Mouse (Mus musculus) right cerebral cortex, postnatal 4 days (tissue): ENCODE results near the gene Serpinb3c.
"Not testable (repeated sequence)": the region's sequence is repeated elsewhere in the genome, so short reads cannot be mapped to it uniquely, and the experiment has no call there.

Experiments
- DNase-seq: peaks from one replicate; pipeline ENCODE4 v3.0.0-alpha.2; 2022

The Serpinb3c gene

GRCm38 (mm10) chr1:107278261-107278660 is at the start of gene Serpinb3c, which contains the start of gene Serpinb3b:
Serpinb3c (minus strand) TSS chr1:107278371.
Serpinb3b (minus strand) TSS chr1:107278361.
- DNase-seq, result not testable (repeated sequence)

- DNase-seq, result not testable (repeated sequence)
Measured at GRCm38 (mm10) chr1:107243170-107243569, 35.0 kb downstream of the Serpinb3c start.
